Mouse (Mus musculus) liver, embryonic 14.5 days (tissue): ENCODE measurements around the gene Ddn.

Experiments
- CTCF ChIP-seq: IDR thresholded peaks from 2 replicates; pipeline ENCODE4 v1.5.1; 2016; ENCODE audit warnings: antibody characterized with exemption, low read depth, control low read depth
- EP300 ChIP-seq: IDR thresholded peaks from 2 replicates; pipeline ENCODE4 v1.6.1; 2016; ENCODE audit warnings: antibody characterized with exemption, low read depth

GRCm38 (mm10) chr15:98777005-98777616, 32.2 kb downstream of the Ddn start:
- TF ChIP-seq CTCF (no peak), EP300 (no peak)
